Mouse (Mus musculus): ENCODE measurements around the gene Paox.

DNA sequence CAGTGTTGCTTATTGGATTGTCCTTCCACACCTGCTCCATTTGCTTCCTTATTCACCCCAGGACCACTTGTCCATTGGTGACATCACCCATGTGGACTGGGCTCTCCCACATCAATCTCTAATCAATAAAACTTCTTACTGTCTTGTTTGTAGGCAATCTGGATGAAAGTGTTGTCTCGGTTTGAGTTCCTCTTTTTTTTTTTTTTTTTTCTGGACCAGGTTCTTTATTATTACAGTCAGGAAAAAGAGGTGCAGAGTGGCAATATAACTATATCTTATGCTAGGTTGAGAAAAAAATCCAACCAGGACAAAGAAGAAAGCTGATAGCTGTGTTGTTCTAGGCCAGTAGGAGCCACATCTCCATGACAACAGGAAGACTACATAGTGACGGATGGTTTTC is 65.1 kb downstream of the Paox start:
- TF ChIP-seq GATA1 (IDR thresholded peaks at IDR 0.05; ENCODE audit: borderline replicate concordance, low read length) (no peak), FLI1 (IDR thresholded peaks at IDR 0.05; ENCODE audit: low read length) (no peak)

All from megakaryocyte, embryonic 14.5 days (primary cell).